Mouse (Mus musculus): ENCODE results near the gene Scgb2b26.

Gene Scgb2b26

GRCm38 (mm10) chr7:33944940-33945339 lies at the start of gene Scgb2b26:
Gene Scgb2b26, minus strand, starts transcription at chr7:33945040.
- DNase-seq (ENCODE audit: low spot score in 2 of 2): no peak

- DNase-seq (ENCODE audit: low spot score in 2 of 2): peak in 1 of 2 experiments; percentile 23
Observed at GRCm38 (mm10) chr7:33982281-33982680, 37.4 kb upstream of the Scgb2b26 start.

- no peak for DNase-seq (ENCODE audit: low spot score in 2 of 2)
Observed at GRCm38 (mm10) chr7:33902982-33903381, 41.9 kb downstream of the Scgb2b26 start.

GRCm38 (mm10) chr7:33900803-33901202 lies 44.0 kb downstream of the Scgb2b26 start:
- DNase-seq (ENCODE audit: low spot score in 2 of 2): no peak

GRCm38 (mm10) chr7:33900007-33900406 lies 44.8 kb downstream of the Scgb2b26 start:
- no peak for DNase-seq (ENCODE audit: low spot score in 2 of 2)

Measured in urinary bladder, adult 18-20 months (tissue).